Mouse (Mus musculus): ENCODE results near the gene Fam198a.

Fam198a gene

DNA sequence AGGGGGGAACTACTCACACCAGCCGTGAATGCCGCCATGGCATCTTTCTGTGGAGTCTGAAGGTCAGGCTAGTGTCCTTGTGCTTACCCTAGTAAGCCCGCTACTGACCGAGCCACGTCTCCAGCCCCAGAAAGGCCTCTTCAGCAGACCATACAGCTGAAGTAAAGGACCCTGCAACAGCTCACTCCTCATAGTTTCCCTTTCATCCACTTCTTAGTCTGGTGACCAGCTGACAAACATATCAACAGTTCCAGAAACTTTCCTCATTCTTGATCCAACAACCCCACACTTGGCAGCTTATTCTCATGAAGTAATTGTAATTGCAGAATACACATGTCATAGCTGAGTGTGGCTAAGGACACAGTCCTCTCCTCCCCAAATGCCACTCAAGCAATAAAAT lies 73.1 kb downstream of the Fam198a start:
- DNase-seq: no peak

DNA sequence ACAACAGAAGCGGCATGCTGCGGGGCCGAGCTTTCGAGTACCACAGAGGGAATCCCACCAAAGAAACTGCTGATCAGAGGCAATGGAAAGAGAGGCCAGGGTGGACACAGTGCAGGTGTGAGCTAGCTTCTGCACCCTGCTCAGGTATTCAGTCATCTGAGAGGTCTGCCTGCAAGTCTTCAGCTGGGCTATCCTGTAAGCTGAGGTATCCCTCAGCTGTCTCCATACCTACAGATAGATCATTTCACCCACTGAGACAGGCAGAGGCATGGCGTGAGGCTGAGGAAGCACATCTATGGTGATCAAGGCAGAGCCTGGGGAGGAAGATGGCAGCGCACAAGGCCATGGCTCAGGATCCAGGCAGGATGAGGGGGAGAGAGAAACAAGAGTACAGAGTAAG lies 73.6 kb downstream of the Fam198a start:
- no peak for DNase-seq

DNA sequence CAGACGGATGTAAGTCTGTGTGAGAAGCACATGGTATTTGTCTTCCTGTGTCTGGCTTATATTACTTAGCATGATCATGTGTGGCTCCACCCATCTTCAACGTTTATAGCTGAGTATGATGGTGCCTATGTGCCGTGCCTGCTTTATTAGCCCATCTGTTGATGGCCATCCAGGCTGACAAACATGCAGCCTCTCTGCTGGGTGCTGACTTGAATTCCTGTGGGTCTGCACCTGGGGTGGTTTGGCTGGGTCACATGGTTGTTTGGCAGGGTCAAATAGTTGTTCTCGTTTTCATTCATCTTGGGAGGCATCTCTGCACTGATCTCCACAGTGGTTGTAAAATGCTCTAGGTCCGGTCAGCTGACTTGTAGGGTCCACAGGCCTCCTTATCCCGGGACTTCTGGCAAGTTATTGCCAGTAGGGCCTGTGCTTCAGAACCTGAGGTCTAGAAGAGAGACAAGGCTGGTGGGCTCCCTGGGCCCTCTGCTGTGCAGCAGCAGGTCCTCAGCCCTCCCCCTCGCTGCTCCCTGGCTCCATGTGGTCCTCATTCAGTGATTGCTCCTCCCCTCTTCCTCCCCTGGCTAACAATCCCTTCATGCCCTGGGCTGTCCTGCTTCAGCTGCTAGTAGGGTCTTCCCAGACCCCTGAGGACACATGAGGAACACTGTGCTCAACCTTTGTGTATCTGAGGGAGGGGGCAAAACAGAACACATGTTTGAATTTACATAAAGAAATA lies 75.2 kb downstream of the Fam198a start:
- DNase-seq: no peak

DNA sequence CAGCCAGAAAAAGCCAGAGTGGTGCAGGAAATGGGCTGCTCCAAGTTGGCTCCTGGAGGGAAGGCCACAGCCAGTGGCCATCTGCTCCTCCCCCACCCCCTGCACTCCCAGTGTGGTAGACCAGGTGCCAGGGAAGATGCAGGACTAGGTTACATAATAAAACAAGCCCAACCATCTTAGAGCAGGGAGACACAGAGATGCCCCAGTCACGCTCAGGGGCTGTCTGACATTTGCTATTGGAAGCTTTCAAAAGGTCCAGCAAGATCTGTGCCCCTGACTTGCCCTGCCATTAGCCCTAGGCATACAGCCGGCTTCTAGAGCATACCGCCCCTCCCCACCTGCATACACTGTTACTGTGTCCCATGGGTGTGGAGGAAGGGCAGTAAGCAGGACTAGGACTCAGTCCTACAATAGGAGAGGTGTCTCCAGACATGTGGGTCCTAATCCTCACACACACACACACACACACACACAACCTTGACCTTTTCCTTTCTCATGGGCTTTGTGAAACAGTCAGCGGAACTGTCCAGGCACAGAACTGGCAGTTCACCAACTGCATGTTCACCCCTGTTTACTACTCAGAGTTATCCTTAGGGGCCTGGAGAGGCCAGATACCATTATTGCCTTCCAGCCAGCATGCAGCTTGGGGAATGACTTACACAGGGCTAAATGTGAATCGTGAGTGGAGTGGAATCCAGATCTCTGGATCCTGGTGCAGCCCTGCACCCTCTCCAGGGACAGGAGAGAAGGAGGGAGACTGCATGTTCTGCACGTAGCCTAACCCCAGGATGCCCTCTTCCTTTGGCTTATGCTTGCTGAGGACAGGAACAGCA lies 76.5 kb downstream of the Fam198a start:
- no peak for DNase-seq

DNA sequence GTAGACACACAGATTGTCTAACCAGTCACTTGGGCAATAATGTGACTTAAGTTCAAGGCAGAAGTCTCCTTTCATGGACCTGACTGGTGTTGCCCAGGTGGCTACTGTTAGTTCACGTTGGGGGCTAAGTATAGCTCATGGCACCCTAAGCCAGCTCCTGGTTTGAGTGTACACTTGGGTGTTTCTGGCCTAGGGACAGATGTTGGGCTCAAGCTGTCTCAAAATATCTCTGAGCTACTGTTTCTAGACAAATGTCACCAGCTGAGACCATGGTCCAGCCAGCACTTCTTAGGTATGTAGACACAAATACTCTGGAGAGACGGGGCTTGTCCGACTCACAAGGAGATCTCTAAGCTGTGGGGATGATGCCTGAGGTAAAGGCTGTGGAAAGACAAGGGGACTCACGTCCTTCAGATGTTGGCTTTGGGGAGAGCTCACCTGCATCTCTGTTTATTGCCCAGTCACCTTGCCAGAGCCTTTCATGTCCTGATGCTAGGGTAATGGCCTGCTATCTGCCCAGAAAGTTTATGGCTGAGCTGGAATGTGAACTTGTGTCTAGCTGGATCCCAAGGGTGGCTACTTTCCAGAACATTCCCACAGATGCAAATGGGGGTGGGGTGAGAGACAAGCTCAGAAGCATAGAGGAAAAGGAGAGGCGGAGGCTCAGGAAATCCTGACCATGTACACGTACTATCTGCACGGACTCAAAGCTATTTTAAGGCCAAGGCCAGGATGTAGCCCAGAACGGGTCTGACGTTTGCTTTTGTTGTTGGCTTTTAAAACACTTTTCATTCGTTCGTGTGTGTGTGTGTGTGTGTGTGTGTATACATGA lies 77.3 kb downstream of the Fam198a start:
- no peak for DNase-seq

- no peak for DNase-seq
Measured at GRCm38 (mm10) chr9:122029765-122030164, 79.0 kb downstream of the Fam198a start.

Measured in right cerebral cortex, adult 18-20 months (tissue).